Mouse (Mus musculus): ENCODE data around the gene Ttc7b.

Ttc7b gene

GRCm38 (mm10) chr12:100381941-100382340 lies 138.7 kb downstream of the Ttc7b start:
- no peak for TF ChIP-seq GATA4 (IDR thresholded peaks at IDR 0.05; ENCODE audit: insufficient replicate concordance, low read length)

- no peak for TF ChIP-seq GATA4 (IDR thresholded peaks at IDR 0.05; ENCODE audit: insufficient replicate concordance, low read length)
These were observed 139.8 kb downstream of the Ttc7b start for GRCm38 (mm10) chr12:100380697-100381291.

GRCm38 (mm10) chr12:100379833-100380232 lies 140.8 kb downstream of the Ttc7b start:
- TF ChIP-seq GATA4 (IDR thresholded peaks at IDR 0.05; ENCODE audit: insufficient replicate concordance, low read length): no peak

GRCm38 (mm10) chr12:100378266-100378665 lies 142.4 kb downstream of the Ttc7b start:
- no peak for TF ChIP-seq GATA4 (IDR thresholded peaks at IDR 0.05; ENCODE audit: insufficient replicate concordance, low read length)

- no peak for TF ChIP-seq GATA4 (IDR thresholded peaks at IDR 0.05; ENCODE audit: insufficient replicate concordance, low read length)
These were observed 142.8 kb downstream of the Ttc7b start for GRCm38 (mm10) chr12:100377791-100378190.

- no peak for TF ChIP-seq GATA4 (IDR thresholded peaks at IDR 0.05; ENCODE audit: insufficient replicate concordance, low read length)
These were observed 144.8 kb downstream of the Ttc7b start for GRCm38 (mm10) chr12:100375801-100376200.

- TF ChIP-seq GATA4 (IDR thresholded peaks at IDR 0.05; ENCODE audit: insufficient replicate concordance, low read length): no peak
These were observed 147.8 kb downstream of the Ttc7b start for GRCm38 (mm10) chr12:100372785-100373184.

GRCm38 (mm10) chr12:100372015-100372414 lies 148.6 kb downstream of the Ttc7b start:
- TF ChIP-seq GATA4 (IDR thresholded peaks at IDR 0.05; ENCODE audit: insufficient replicate concordance, low read length): no peak

- no peak for TF ChIP-seq GATA4 (IDR thresholded peaks at IDR 0.05; ENCODE audit: insufficient replicate concordance, low read length)
These were observed 150.8 kb downstream of the Ttc7b start for GRCm38 (mm10) chr12:100369786-100370185.

GRCm38 (mm10) chr12:100369220-100369619 lies 151.4 kb downstream of the Ttc7b start:
- no peak for TF ChIP-seq GATA4 (IDR thresholded peaks at IDR 0.05; ENCODE audit: insufficient replicate concordance, low read length)

- TF ChIP-seq GATA4 (IDR thresholded peaks at IDR 0.05; ENCODE audit: insufficient replicate concordance, low read length): no peak
These were observed 159.3 kb downstream of the Ttc7b start for GRCm38 (mm10) chr12:100361330-100361729.

GRCm38 (mm10) chr12:100358040-100358620 lies 162.5 kb downstream of the Ttc7b start:
- TF ChIP-seq GATA4 (IDR thresholded peaks at IDR 0.05; ENCODE audit: insufficient replicate concordance, low read length): no peak

- no peak for TF ChIP-seq GATA4 (IDR thresholded peaks at IDR 0.05; ENCODE audit: insufficient replicate concordance, low read length)
These were observed 164.2 kb downstream of the Ttc7b start for GRCm38 (mm10) chr12:100356407-100356806.

GRCm38 (mm10) chr12:100355565-100355964 lies 165.1 kb downstream of the Ttc7b start:
- no peak for TF ChIP-seq GATA4 (IDR thresholded peaks at IDR 0.05; ENCODE audit: insufficient replicate concordance, low read length)

GRCm38 (mm10) chr12:100353954-100354353 lies 166.7 kb downstream of the Ttc7b start:
- no peak for TF ChIP-seq GATA4 (IDR thresholded peaks at IDR 0.05; ENCODE audit: insufficient replicate concordance, low read length)

GRCm38 (mm10) chr12:100353075-100353782 lies 167.4 kb downstream of the Ttc7b start:
- no peak for TF ChIP-seq GATA4 (IDR thresholded peaks at IDR 0.05; ENCODE audit: insufficient replicate concordance, low read length)
